Mouse (Mus musculus) spleen, adult 18-20 months (tissue): ENCODE results near the gene Tll1.
"Not testable (repeated sequence)": the region's sequence is repeated elsewhere in the genome, so short reads cannot be mapped to it uniquely, and the experiment has no call there.

ENCODE experiments used
- DNase-seq, 2 experiments: peaks; one replicate each; pipeline ENCODE4 v3.0.0; 2022; ENCODE audit warnings: mixed read lengths in 2 of 2

Gene Tll1

DNA sequence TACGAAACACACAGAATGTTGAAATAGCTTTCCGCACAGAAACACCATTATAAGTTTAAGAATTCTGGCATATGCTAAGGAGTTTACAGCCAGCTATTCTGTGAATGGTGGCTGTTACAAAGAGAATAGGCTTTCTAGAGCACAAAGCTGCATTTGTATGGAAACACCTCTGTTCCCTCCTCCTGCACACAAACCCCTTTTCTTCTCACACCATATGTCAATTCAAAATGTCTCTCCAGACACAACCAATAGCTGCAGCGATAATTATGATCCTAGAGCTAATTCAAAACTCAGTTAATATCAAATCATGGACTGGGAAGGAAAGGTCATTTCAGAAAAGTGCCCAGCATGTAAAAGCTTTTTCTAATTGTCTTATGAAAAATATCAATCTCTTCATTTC lies 157.5 kb downstream of the Tll1 start:
- DNase-seq: no peak

DNA sequence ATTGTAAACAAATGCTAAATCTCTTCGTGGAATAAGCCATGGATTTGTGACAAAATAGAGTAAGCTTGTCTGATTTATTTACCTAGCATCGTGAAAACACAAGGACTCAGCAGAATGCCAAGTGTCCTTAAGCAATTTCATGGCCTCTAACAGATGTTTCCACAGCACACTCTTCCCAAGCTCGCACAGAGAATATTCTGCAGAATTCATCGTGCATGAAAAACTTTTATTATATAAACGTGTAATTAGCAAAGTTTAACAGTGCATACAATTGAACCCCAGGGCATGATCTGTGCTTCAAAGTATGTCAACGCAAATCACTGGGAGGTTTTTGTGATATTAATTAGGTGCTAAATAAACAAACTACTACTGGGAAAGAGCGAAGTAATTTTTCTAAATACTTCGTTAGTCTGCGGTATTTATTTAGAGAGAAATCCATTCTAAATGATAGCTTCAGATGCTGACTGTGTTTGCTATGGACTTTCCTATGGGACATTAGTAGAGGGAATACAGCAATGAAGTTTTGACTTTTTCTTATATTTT lies 158.0 kb downstream of the Tll1 start:
- no peak for DNase-seq

DNA sequence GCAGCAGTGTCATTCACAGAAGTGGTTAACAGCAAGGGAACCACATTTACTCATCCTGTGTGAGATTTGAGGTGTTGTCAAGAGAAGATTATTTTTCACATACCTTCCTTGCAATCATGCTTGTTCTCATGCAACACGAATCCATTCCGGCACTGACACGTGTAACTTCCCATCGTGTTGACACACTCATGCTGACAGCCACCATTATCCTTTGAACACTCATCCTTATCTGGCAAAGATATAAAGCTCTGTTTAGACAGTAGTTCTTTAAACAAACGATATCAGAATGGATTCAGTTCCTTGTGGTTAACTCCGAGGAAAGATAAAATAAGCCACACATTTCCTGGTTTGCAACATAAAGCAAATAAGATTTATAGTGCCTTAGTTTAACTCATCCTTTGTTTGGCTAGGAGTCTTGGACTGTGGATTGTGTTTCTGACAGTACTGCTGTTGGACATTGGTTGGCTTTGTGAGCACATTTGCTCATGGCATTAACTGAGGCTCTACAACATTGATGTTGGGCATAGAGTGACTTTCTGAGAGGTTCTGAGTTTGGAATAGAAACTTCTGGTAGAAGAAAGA lies 164.7 kb downstream of the Tll1 start:
- DNase-seq: no peak

DNA sequence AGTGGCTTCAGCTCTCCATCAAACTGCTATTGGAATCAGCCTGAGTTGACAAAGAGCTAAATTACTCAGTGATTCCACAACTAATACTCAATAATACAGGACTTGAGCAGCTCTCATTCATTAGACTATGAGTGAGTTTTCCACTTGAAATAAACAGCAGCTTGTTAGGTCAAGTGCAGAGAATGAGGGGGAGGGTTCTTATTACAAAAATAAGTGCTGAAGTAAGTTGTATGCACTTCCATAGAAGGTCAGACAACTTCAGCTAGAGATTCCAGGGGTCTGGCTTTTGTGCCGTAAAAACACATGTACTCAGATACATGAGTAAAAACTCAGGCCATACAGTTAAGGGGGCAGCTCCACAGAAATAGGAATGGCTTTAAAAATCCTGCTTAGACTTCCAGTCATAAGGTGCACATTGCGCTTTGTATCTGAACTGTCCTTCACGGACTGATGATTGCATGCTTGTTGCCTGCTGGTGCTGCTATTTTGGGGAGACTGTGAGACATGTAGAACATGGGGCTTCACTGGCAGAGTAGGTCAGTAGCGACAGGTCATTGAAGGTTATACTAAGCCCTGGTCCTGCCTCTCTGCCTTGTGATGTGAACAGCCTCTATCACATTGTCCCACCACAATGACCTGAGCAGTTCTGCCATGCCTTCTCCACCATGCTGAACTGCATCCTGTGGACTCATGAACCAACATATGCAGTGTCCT lies 175.2 kb downstream of the Tll1 start:
- no peak for DNase-seq

DNA sequence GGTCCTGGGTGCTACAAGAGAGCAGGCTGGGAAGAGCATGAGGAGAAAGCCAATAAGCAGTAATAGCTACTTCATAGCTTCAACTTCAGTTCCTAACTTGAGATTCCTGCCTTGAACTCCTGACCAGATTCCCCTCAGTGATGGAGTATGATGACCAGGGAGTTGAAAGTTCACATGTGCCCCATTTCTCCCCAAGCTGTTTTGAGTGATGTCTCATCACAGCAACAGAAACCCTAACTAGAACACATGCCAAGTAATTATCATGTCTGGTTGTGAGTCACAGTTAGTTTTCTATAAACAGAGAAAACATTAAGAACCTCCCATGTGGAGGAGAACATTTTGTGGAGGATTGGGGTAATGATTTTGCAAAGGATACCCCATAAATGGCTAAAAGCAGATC lies 176.0 kb downstream of the Tll1 start:
- no peak for DNase-seq

DNA sequence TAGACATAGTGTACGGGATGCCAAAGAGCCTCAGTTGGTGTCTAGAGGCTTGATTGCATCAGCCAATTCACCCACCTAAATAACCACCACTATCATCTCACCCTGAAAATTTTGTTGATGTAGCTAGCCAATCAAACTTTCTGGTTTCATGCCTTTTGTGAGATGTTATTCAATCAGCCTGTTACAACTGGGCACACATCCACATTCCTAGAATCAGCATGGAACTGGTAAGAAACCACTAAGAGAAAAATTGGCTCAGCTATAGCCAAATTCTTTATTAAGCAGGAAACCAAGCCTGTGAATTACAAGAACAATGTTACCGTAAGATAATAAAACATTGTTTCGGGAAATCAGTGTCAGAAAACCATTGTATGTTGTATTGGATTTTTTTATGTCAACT lies 176.5 kb downstream of the Tll1 start:
- DNase-seq: no peak

DNA sequence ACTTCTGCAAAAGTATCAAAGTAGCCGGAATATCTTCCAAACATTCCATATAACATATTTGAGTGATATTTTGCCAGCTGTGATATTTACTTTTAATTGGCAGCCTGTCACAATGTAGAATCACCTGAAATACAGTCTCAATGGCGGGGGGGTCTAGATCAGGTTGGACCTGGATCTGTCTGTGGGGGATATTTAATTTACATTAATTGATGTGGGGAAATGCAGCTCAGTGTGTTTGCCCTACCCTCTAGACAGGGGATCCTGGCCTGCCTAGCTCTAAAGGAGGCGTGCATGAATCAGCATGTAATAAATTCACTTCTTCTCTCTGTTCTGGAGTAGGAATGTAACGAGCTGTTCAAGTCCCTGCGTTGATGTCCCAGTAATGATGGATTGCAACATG lies 181.7 kb downstream of the Tll1 start:
- DNase-seq: no peak

DNA sequence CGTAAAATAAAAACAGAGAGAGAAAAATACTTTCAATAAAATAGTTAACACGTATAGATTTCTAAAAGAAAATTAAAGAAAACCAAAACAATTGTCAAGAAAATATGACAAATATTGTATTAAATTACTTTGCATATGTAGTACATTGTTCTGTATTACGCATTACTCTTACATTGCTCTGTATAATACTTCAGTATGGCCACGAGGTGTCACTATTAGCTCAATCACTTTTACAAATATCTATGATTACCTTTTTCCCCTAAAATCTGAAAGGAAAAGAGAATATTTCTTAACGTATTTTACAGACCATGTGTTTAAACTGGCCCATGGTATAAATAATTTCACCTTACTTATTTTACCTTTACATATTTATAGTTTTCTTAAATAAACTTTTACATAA lies 182.5 kb downstream of the Tll1 start:
- no peak for DNase-seq

DNA sequence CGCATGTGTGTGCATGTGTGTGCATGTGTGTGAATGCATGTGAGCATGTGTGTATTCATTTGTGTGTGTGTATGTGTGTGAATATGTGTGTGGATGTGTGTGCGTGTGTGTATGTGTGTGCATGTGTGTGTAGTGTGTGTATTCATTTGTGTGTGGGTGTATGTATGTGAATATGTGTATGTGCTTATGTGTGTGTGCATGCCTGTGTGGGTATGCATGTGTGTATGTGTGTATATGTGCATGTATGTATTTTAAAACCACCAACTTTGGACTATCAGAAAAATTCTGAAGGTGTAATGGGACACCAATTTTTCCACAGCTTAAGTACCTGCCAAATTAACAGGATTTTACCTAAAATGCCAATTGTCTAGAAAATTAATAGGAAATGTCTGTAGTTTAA lies 183.0 kb downstream of the Tll1 start:
- DNase-seq: no peak

DNA sequence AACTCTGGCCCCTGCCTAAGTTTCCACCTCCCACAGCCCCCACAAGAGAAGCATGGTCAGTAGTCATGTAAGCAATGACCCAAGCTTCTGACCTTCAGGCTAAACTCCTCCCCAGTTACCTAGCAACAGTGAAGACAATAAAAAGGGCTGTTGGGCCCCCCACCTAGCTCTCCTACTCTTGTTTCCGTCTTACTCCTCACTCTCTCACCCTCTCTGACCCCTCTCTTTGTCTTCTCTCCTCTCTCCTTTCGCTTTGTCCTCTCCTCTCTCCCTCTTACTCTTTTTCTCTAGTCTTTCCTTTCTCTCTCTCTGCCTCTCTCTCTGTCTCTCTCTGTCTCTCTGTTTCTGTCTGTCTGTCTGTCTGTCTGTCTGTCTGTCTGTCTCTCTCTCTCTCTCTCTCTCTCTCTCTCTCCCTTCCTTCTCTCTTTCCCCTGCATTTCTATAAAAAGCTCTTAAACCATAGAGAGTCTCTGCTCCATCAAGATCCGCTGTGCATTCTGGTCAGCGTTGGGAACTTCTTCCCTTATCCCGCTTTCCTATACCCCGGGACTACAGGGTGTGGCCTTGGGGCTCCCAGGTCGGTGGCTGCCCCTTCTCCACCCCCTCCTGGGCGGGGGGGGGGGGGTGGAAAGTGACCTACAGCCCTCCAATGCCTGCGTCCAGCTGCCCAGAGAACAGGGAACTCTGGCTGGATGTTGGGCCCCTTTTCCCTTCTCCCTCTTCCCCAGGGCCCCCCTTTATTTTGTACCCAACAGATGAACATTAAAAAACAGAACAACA lies 235.3 kb downstream of the Tll1 start:
- not testable (repeated sequence) for DNase-seq
